Mouse (Mus musculus): ENCODE measurements around the gene Hoxa10. TPM values are rescaled to one million over a fixed set of nuclear protein-coding genes. Genes with fewer than 3 reads are reported as not detected.

The Hoxa10 gene
- polyA plus RNA-seq, 1 experiment from 2014 or later = 0.11 TPM

DNA sequence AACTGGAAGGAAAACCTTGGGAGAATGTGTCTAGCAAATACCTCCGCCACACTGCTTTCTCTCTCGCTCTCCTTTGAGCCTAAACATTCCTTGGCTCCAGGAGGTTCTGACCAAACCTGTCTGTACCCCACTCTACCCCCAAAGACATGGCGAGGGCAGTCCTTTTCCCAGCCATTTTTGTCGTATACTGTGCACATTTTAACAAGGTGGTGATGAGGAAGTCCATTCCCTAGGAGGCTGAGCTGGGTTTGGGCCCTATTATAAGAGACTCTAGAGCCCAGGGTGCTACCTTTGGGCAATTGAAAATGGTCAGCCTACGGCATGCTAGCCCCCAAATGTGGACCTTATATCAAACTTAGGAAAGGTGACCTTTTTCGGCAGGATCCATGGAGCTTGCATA lies 4.8 kb downstream of the Hoxa10 start:
- Histone ChIP-seq H3K4me1 (ENCODE audit: control insufficient read depth in 2 of 2, insufficient read depth in 2 of 2, low read length in 2 of 2) (peaks cover 0 to 3% of the 10 kb centered on the region in 2 experiments; a peak in 2 of 4 replicates), H3K4me3 (ENCODE audit: control insufficient read depth in 1 of 2, insufficient read depth in 1 of 2, low read depth in 1 of 2, low read length in 2 of 2) (no peak overlapping the region), H3K36me3 (ENCODE audit: control insufficient read depth, insufficient read depth, low read length) (no peaks in the 10 kb centered on the region), H3K9me3 (ENCODE audit: control insufficient read depth, low read length) (no peaks in the 10 kb centered on the region), H3K9ac (ENCODE audit: low read length) (no peak overlapping the region), H3K27ac (replicated peaks in 1 of 2; ENCODE audit: control insufficient read depth in 1 of 2, insufficient read depth in 1 of 2, low read depth in 2 of 2, low read length in 2 of 2) (no peak overlapping the region), H3K4me2 (ENCODE audit: low read length) (no peak overlapping the region), H3K27me3 (ENCODE audit: control insufficient read depth, insufficient read depth, low read length) (peaks cover 99% of the 10 kb centered on the region)
- no peak for ATAC-seq (ENCODE audit: insufficient number of reproducible peaks, insufficient read depth, low FRiP score, low read depth)
- WGBS = 21% methylated on average over 6 of the region's 6 CpGs

DNA sequence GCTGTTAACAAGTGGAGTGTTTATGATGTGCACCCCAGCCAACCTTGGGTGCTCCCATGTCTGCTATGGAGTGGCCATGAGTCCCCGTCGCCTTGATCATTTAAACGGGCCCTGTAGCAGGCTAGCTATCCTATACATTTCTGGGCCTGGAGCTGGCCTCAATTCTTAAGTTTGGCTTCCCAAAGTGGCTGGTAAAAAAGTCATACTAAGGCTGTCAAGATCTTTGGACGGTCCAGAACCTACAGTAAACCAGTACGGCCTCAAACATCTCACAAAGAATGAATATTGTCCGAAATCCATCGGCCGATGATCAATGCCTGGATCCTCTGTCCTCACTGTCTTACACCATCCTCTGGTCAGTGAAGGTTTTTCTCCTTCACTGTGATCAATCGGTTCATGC lies 5.4 kb downstream of the Hoxa10 start:
- H3K27me3 ChIP-seq (ENCODE audit: control insufficient read depth, insufficient read depth, low read length) = peaks cover 99% of the 10 kb centered on the region
- H3K9ac ChIP-seq (ENCODE audit: low read length) = no peak overlapping the region
- H3K4me1 ChIP-seq (ENCODE audit: control insufficient read depth in 2 of 2, insufficient read depth in 2 of 2, low read length in 2 of 2) = peaks cover 0 to 3% of the 10 kb centered on the region in 2 experiments; a peak in 2 of 4 replicates
- no peak overlapping the region for H3K4me3 ChIP-seq (ENCODE audit: control insufficient read depth in 1 of 2, insufficient read depth in 1 of 2, low read depth in 1 of 2, low read length in 2 of 2)
- 28% methylated on average over 9 of the region's 9 CpGs for WGBS
- no peak for ATAC-seq (ENCODE audit: insufficient number of reproducible peaks, insufficient read depth, low FRiP score, low read depth)
- H3K36me3 ChIP-seq (ENCODE audit: control insufficient read depth, insufficient read depth, low read length) = no peaks in the 10 kb centered on the region
- no peak overlapping the region for H3K4me2 ChIP-seq (ENCODE audit: low read length)
- H3K9me3 ChIP-seq (ENCODE audit: control insufficient read depth, low read length) = no peaks in the 10 kb centered on the region
- H3K27ac ChIP-seq (replicated peaks in 1 of 2; ENCODE audit: control insufficient read depth in 1 of 2, insufficient read depth in 1 of 2, low read depth in 2 of 2, low read length in 2 of 2) = no peak overlapping the region

DNA sequence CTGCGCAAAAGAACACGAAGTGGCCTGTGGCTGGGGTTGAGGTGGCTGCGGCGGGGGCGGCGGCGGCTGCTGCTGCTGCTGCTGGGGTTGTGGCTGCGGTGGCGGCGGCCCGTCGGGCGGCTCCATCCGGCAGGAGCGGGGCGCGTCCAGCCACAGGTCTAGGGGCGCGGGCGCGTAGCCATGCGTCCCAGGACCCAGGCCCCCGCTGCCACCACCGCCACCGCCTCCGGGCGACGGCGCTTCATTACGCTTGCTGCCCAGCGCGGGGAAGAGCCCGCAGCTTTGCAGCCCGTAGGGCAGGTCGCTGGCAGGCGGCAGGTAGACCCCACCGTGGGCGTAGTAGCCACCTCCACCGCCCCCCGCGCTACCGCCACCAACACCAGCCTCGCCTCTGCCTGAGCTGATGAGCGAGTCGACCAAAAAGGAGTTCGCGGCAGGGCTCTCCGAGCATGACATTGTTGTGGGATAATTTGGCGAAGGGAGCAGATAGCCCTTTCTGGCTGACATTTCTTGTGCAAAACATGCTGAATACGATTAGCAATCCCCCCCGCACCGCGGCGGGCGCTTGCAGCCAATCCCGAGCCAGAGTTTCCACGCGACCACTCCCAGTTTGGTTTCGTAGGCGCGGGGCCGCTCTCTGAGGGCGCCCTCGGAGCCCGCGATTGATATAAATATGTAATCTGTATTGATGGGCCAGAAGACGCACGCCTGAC lies 6.1 kb downstream of the Hoxa10 start:
- Histone ChIP-seq H3K36me3 (ENCODE audit: control insufficient read depth, insufficient read depth, low read length) (no peaks in the 10 kb centered on the region), H3K27me3 (ENCODE audit: control insufficient read depth, insufficient read depth, low read length) (peaks cover 99% of the 10 kb centered on the region), H3K4me2 (ENCODE audit: low read length) (no peak overlapping the region), H3K9me3 (ENCODE audit: control insufficient read depth, low read length) (no peaks in the 10 kb centered on the region), H3K4me3 (ENCODE audit: control insufficient read depth in 1 of 2, insufficient read depth in 1 of 2, low read depth in 1 of 2, low read length in 2 of 2) (peak overlapping the region in 1 of 2 experiments; percentile 14; a peak in 1 of 4 replicates), H3K9ac (ENCODE audit: low read length) (no peak overlapping the region), H3K27ac (replicated peaks in 1 of 2; ENCODE audit: control insufficient read depth in 1 of 2, insufficient read depth in 1 of 2, low read depth in 2 of 2, low read length in 2 of 2) (no peak overlapping the region), H3K4me1 (ENCODE audit: control insufficient read depth in 2 of 2, insufficient read depth in 2 of 2, low read length in 2 of 2) (no peaks in the 10 kb centered on the region; a peak in 1 of 4 replicates)
- no peak for ATAC-seq (ENCODE audit: insufficient number of reproducible peaks, insufficient read depth, low FRiP score, low read depth)
- WGBS = 1% methylated on average over 67 of the region's 68 CpGs

DNA sequence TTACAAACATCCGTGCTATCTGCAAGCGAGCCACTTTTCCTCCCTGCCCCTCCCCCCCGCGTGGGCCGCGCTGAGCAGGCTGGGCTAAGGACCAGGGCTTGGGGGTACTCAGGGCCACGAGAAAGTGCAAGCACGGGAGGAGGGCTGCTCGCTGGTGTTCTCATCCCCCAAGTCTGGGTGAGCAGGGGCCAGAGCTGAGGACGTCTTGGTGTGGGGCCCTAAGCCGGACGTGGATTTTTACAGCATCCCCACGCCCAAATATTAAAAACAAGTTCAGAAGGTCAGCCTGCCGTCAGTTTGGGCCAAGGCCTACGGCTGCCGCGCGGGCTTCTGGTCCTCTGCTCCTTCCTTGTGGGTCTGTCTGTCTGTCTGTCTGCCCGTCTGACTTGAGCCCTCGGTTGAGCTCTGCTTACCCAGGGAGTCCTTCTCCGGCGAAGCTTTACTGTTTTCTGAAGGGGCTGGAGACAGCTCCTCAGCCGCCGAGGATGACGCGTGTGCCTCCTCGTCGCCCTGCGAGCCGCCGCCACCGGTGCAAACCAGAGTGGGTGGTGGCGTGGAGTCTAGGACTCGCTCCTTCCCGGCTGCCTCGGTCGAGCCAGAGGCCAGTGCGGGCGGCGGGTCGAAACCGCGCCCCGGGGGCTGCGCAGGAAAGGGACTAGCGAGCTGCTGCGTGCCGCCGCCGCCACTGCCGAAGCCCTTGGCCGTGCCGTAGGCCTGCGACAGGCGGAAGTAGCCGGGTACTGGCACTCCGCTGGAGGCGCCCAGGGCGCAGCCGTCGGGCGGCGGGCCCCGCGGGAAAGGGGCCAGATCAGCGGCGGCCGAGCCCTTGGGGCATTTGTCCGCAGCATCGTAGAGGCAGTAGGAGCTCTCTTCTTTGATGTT lies 6.9 kb downstream of the Hoxa10 start:
- Histone ChIP-seq H3K4me2 (ENCODE audit: low read length) (no peak overlapping the region; the same call in 1 of the 2 replicates), H3K27ac (replicated peaks in 1 of 2; ENCODE audit: control insufficient read depth in 1 of 2, insufficient read depth in 1 of 2, low read depth in 2 of 2, low read length in 2 of 2) (no peak overlapping the region), H3K9ac (ENCODE audit: low read length) (no peak overlapping the region), H3K9me3 (ENCODE audit: control insufficient read depth, low read length) (no peaks in the 10 kb centered on the region), H3K36me3 (ENCODE audit: control insufficient read depth, insufficient read depth, low read length) (no peaks in the 10 kb centered on the region), H3K4me1 (ENCODE audit: control insufficient read depth in 2 of 2, insufficient read depth in 2 of 2, low read length in 2 of 2) (no peaks in the 10 kb centered on the region; a peak in 1 of 4 replicates), H3K27me3 (ENCODE audit: control insufficient read depth, insufficient read depth, low read length) (peaks cover 99% of the 10 kb centered on the region), H3K4me3 (ENCODE audit: control insufficient read depth in 1 of 2, insufficient read depth in 1 of 2, low read depth in 1 of 2, low read length in 2 of 2) (peak overlapping the region in 1 of 2 experiments; percentile 14; a peak in 2 of 4 replicates)
- no peak for ATAC-seq (ENCODE audit: insufficient number of reproducible peaks, insufficient read depth, low FRiP score, low read depth)
- under 1% methylated on average over 69 of the region's 70 CpGs for WGBS

DNA sequence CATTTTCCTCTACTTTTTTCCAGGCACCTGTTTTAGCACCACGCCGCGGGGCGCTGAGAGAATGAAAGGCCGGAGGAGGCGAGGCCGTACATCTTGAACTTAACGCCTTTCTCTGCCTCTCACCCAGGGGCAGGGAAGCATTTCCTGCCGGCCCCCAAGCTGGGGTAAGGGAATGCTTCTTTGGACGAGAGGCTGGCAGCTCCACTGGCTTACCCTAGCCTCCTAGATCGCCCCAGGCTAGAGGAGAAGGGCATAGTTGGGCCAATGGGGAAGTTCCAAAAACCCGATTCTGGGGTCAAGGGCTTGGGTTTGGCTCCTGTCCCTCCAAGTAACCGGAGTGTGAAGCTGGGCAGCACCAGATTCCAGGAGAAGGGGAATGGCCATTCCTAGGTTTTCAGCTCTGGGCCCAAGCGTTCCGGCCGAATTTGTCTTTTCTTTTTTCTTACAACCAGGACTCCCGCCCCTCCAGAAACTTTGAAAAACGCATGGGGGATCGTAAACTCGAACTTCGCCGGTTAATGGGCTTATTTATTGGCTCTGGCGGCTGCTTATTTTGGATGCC lies 7.6 kb downstream of the Hoxa10 start:
- Histone ChIP-seq H3K27ac (replicated peaks in 1 of 2; ENCODE audit: control insufficient read depth in 1 of 2, insufficient read depth in 1 of 2, low read depth in 2 of 2, low read length in 2 of 2) (no peak overlapping the region), H3K4me2 (ENCODE audit: low read length) (no peak overlapping the region), H3K9me3 (ENCODE audit: control insufficient read depth, low read length) (no peaks in the 10 kb centered on the region), H3K4me1 (ENCODE audit: control insufficient read depth in 2 of 2, insufficient read depth in 2 of 2, low read length in 2 of 2) (no peaks in the 10 kb centered on the region; a peak in 1 of 4 replicates), H3K36me3 (ENCODE audit: control insufficient read depth, insufficient read depth, low read length) (no peaks in the 10 kb centered on the region), H3K4me3 (ENCODE audit: control insufficient read depth in 1 of 2, insufficient read depth in 1 of 2, low read depth in 1 of 2, low read length in 2 of 2) (no peak overlapping the region), H3K9ac (ENCODE audit: low read length) (no peak overlapping the region), H3K27me3 (ENCODE audit: control insufficient read depth, insufficient read depth, low read length) (peaks cover 98% of the 10 kb centered on the region)
- ATAC-seq (ENCODE audit: insufficient number of reproducible peaks, insufficient read depth, low FRiP score, low read depth) = no peak
- 2% methylated on average over 23 of the region's 23 CpGs for WGBS

DNA sequence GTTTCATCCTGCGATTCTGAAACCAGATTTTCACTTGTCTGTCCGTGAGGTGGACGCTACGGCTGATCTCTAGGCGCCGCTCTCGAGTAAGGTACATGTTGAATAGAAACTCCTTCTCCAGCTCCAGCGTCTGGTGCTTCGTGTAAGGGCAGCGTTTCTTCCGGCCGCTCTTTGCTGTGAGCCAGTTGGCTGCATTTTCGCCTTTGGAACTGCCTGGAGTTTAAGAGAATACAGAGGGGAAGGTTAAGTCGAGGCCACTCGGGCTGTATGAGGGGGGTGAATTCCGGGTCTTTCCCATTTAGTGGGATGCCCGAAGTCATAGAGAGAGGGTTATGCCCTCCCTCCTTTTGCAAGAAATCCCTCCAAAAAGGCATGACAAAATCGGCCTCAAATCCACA lies 8.1 kb downstream of the Hoxa10 start:
- Histone ChIP-seq H3K9ac (ENCODE audit: low read length) (no peak overlapping the region), H3K27me3 (ENCODE audit: control insufficient read depth, insufficient read depth, low read length) (peaks cover 98% of the 10 kb centered on the region), H3K36me3 (ENCODE audit: control insufficient read depth, insufficient read depth, low read length) (no peaks in the 10 kb centered on the region), H3K27ac (replicated peaks in 1 of 2; ENCODE audit: control insufficient read depth in 1 of 2, insufficient read depth in 1 of 2, low read depth in 2 of 2, low read length in 2 of 2) (no peak overlapping the region), H3K4me2 (ENCODE audit: low read length) (no peak overlapping the region), H3K4me1 (ENCODE audit: control insufficient read depth in 2 of 2, insufficient read depth in 2 of 2, low read length in 2 of 2) (no peaks in the 10 kb centered on the region; a peak in 1 of 4 replicates), H3K4me3 (ENCODE audit: control insufficient read depth in 1 of 2, insufficient read depth in 1 of 2, low read depth in 1 of 2, low read length in 2 of 2) (no peak overlapping the region), H3K9me3 (ENCODE audit: control insufficient read depth, low read length) (no peaks in the 10 kb centered on the region)
- ATAC-seq (ENCODE audit: insufficient number of reproducible peaks, insufficient read depth, low FRiP score, low read depth) = no peak
- WGBS = 2% methylated on average over 18 of the region's 18 CpGs

DNA sequence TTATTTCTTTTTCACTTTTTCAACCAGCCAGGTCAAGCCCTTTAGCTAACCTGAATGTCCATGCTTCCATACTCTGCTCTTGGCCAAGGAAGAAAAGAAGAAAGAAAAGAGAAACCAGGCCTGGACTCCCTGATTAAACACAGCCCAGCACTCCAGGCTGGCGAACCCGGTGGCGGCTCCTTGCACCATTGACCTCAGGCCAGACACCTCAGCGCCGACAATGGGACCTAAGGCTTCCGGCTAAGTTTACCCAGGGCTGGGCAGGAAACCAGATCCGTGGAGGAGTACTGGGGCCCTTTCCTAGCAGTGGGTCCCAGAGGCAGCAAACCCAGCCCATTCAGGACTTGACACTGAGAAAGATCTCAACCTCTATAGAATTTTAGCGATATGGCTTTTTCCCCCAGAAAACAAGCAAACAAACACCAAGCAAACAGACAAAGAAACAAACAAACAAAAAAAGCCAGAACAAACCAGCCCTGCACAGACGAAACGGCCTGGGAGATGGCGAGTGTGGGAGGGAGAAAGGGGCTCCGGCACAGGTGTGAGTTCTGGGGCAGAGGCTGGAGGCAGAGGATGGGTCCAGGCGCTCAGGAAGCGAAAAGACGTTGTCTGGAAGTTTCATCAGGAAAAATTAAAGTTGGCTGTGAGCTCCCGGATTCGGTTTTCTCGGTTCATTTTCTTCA lies 8.6 kb downstream of the Hoxa10 start:
- no peaks in the 10 kb centered on the region for H3K36me3 ChIP-seq (ENCODE audit: control insufficient read depth, insufficient read depth, low read length)
- no peak for ATAC-seq (ENCODE audit: insufficient number of reproducible peaks, insufficient read depth, low FRiP score, low read depth)
- no peak overlapping the region for H3K9ac ChIP-seq (ENCODE audit: low read length)
- H3K4me2 ChIP-seq (ENCODE audit: low read length) = no peak overlapping the region
- no peak overlapping the region for H3K27ac ChIP-seq (replicated peaks in 1 of 2; ENCODE audit: control insufficient read depth in 1 of 2, insufficient read depth in 1 of 2, low read depth in 2 of 2, low read length in 2 of 2)
- H3K4me3 ChIP-seq (ENCODE audit: control insufficient read depth in 1 of 2, insufficient read depth in 1 of 2, low read depth in 1 of 2, low read length in 2 of 2) = no peak overlapping the region
- H3K4me1 ChIP-seq (ENCODE audit: control insufficient read depth in 2 of 2, insufficient read depth in 2 of 2, low read length in 2 of 2) = no peaks in the 10 kb centered on the region; a peak in 1 of 4 replicates
- 2% methylated on average over 18 of the region's 18 CpGs for WGBS
- H3K27me3 ChIP-seq (ENCODE audit: control insufficient read depth, insufficient read depth, low read length) = peaks cover 98% of the 10 kb centered on the region
- no peaks in the 10 kb centered on the region for H3K9me3 ChIP-seq (ENCODE audit: control insufficient read depth, low read length)
